Mouse (Mus musculus): ENCODE data around the gene Rabggta.

The Rabggta gene

GRCm38 (mm10) chr14:55721700-55722437, at the start of gene Rabggta:
Rabggta (minus strand) TSS chr14:55722263.
- DNase-seq, result peak; percentile 97 to 98

GRCm38 (mm10) chr14:55769087-55769703, 47.1 kb upstream of the Rabggta start:
- no peak for DNase-seq

GRCm38 (mm10) chr14:55768555-55768954, 46.5 kb upstream of the Rabggta start:
- no peak for DNase-seq

DNA sequence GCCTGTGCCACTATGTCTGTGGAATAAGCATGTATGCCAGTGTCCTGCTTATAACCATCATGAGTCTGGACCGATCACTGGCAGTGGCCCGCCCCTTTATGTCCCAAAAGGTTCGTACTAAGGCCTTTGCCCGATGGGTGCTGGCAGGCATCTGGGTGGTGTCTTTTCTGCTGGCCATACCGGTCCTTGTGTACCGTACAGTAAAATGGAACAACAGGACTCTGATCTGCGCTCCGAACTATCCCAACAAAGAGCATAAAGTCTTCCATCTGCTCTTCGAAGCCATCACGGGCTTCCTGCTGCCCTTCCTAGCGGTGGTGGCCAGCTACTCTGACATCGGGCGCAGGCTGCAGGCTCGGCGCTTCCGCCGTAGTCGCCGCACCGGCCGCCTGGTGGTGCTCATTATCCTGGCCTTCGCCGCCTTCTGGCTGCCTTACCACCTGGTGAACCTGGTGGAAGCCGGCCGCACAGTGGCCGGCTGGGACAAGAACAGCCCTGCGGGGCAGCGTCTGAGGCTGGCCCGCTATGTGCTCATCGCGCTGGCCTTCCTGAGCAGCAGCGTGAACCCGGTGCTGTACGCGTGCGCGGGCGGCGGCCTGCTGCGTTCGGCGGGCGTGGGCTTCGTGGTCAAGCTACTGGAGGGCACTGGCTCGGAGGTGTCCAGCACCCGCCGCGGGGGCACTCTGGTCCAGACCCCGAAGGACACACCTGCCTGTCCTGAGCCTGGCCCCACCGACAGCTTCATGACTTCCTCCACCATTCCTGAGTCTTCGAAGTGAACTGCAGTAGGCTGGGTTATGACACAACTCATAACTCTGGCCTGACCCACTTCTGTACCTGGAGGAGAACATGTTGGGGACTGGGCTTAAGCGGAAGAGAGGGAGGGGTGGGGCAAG, 45.7 kb upstream of the Rabggta start:
- DNase-seq, result peak in 1 of 2 experiments; percentile 27

DNA sequence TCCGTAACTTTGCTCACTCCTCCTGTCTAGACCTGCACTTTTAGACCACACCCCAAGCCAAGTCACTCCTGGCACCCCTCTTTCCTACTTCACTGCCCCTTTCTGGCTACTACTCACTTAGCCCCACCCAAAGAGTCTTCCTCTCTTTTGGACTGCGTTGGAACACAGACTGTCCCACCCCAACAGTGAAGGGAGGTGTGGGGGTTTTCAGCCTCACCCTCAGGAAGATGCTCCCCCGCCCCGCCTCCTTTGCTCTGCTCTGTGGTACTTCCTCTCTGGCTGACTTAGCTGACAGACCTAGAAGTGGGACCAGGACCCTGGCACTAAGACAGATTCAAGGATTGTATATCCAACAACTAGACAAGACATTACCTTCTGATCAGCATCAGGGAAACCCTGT, 43.6 kb upstream of the Rabggta start, which contains the start of gene Ltb4r1:
Gene Ltb4r1, plus strand, starts transcription at position 267 of the 400 bp plus-strand sequence.
- no peak for DNase-seq

DNA sequence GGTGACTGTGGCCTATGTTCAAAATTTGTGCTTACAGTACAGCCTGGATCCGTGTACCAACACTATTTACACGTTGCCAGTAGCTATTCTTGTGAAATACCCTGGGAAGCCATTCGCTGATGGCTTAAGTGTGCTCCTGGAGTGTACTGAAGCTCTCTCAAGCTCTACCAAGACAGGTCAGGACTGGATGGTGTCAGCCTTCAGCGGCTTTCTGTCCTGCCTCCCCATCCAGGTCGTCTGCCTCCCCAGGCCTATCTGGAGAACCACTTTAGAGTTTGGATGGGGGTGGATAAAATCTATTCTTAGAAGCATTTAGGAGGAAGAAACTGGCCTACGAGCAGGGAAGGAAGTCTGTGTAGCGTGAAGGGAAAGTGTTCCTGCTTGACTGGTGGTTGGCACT, 41.1 kb upstream of the Rabggta start:
- DNase-seq, result no peak

GRCm38 (mm10) chr14:55762001-55762821, 40.1 kb upstream of the Rabggta start:
- DNase-seq, result peak in 1 of 2 experiments; percentile 31

- no peak for DNase-seq
Measured at GRCm38 (mm10) chr14:55761163-55761562, 39.1 kb upstream of the Rabggta start, which contains the start of gene Ltb4r2. Ltb4r2 (plus strand) TSS chr14:55761428.

- peak; percentile 77 to 83 for DNase-seq
Measured at GRCm38 (mm10) chr14:55760156-55760555, 38.1 kb upstream of the Rabggta start.

DNA sequence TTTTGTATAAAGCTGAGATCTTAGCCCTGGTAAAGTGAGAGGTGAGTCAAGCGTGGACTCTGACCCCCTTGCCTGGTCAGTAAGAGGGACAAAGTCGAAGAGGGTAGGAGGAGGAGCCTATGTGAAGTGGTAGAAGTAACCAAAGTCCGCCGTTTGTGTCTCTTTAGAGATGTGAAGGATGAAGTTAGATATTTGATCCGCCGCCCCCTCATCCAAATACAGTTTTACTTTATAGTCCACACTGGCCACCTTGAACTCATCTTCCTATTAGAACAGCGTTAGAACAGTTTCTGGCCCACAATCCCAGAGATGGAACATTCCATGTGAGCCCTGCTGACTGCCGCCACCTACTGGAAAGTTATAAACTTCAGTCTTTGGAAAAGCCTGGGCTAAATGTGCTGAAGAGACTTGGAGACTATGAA, 36.3 kb upstream of the Rabggta start, which contains the start of gene Cideb:
Gene Cideb, minus strand, starts transcription at position 96 of the 422 bp plus-strand sequence.
- DNase-seq, result no peak

DNA sequence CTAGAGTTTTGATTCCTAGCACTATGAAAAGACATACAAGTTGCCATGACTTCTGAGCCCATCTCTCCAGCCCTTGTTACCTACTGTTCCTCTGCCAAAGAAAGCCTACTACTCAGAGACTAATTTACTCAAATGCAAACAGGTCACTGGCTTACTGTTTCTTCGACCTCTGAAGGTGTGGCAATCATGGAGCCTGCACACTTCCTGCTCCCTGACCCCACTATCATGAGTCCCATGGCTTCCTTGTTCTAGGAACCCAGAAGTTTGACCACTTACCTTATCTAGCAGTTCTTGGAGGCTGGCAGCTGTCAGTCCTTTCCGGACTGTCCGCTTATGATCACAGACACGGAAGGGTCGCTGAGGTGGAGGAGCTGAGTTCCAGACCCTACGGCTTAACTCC, 35.5 kb upstream of the Rabggta start:
- DNase-seq, result no peak

DNA sequence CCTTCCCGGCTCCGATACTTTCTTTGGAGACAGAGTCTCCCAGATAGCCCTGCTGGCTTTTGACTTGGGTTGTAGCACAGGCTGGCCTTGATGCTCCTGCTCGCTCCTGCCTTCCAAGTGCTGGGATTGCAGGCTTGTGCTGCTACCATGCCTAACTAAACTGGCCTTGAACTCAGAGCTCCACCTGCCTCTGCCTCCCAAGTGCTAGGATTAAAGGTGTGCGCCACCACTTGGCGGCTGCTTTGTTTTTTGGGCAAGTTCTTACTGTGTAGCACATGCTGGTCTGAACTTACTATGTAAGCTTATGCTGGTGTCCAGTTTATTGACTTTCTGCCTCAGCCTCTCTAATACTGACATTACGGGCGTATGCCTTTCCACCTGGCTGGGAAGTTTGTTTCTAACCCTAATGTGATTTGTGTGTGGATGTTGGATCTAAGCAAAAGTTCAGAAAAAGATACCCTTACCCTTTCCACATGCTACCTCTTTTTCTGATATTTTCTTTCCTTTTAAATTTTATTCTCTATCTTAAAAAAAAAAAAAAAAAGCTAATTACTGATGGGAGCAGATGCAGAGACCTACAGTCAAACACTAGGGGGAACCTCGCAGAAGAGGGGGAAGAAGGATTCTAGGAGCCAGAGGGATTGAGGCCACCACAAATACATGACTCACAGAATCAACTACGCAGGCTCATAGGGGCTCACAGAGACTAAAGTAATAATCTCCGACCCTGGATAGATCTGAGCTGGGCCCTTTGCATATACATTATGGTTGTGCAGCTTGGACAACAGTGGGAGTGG, 25.2 kb upstream of the Rabggta start:
- DNase-seq, result no peak

- DNase-seq, result no peak
Measured at GRCm38 (mm10) chr14:55745861-55746237, 23.8 kb upstream of the Rabggta start.

- DNase-seq, result peak; percentile 85 to 87
Measured at GRCm38 (mm10) chr14:55745180-55745860, 23.3 kb upstream of the Rabggta start, which contains the start of the genes Dhrs1 and Nop9. Dhrs1 (minus strand) TSS chr14:55745690. Nop9 (plus strand) TSS chr14:55745693.

GRCm38 (mm10) chr14:55743711-55744110, 21.6 kb upstream of the Rabggta start:
- peak; percentile 81 to 85 for DNase-seq

DNA sequence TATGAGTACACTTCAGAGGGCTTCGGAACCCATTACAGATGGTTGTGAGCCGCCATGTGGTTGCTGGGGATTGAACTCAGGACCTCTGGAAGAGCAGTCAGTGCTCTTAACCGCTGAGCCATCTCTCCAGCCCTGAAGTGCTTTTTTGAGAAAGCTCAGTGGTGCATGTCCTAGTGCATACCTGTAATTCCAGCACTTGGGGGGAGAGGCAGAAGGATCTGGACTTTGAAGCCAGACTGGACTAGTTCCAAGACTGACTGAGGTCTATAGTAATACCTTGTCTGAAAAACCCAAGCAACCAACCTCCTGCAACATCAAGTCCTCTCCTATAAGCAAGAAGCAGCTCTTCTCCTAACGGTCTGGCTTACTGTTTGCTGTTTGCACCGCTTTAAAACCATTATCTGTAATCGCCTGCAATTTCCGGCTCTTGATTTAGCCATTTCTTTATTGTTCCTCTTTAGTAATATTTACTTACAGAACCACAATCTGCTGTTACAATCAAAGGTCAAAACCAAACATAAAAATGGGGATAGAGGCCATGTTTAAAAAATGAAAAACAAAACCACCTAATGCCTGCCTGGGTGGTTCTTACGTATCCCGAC, 15.1 kb upstream of the Rabggta start:
- DNase-seq, result no peak

DNA sequence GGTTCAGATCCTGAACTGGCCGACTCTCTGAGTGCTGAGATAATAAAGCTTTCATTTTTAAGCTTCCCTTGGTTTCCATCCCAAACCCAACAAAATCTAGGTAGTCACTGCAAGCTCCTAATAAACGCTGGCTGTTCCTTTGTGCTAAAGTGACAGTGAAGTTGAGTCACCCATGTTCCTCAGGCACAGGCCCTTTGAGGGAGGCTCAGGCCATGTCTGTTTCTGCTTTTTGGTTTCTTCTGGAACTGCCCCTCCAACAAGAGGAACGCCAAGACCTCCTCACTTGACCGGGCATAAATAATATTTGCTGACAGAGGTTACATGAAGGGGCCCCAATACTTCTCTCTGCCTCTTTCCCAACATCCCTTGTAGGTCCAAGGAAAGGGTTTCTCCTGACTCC, 13.7 kb upstream of the Rabggta start:
- DNase-seq, result no peak

GRCm38 (mm10) chr14:55735334-55735733, 13.3 kb upstream of the Rabggta start:
- DNase-seq, result no peak

- no peak for DNase-seq
Measured at GRCm38 (mm10) chr14:55734869-55735268, 12.8 kb upstream of the Rabggta start.

GRCm38 (mm10) chr14:55733889-55734288, 11.8 kb upstream of the Rabggta start:
- DNase-seq, result no peak

Data from thymus, postnatal 36 days (tissue).